ENCODE assay signal across 17 mouse cellular contexts in the genomic region with DNA sequence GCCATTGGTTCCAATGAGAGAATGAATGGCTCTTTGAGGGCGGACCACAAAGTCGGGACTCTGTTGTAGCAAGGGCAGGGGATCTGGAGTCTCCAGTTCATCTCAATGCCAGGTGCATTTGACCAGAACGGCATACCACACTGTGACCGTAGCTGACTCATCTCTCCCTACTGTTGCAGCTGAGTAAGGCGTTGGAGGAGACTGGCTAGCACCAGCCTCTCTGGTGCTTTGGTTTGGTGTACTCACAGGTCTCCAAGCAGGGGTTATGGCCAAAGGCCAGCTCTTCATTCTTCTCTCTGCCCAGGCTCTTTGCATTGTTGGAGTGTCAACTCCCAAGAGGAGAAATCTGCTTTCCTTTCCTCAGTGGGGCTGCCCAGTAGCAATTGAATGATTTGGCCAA. TPM values are rescaled to one million over a fixed set of nuclear protein-coding genes. Genes with fewer than 3 reads are reported as not detected.
"Had no signal": no experiment of that assay in that cellular context is flagged by ENCODE, and none has a peak within 500 bp of the region (broad histone marks: within the 10 kb centered on the region; RNA-seq: fewer than 3 reads in every experiment).

No protein-coding gene starts in this region.

- H3K4me3 ChIP-seq: neural tube, embryonic 13.5 days; neural tube, embryonic 15.5 days; stomach, embryonic 15.5 days had no signal

- H3K9me3 ChIP-seq: neural tube, embryonic 13.5 days; neural tube, embryonic 15.5 days; stomach, embryonic 15.5 days had no signal

- DNase-seq: retina, postnatal 1 day; right cerebral cortex, adult 18-20 months; right cerebral cortex, postnatal 14 days; right cerebral cortex, postnatal 25 days; right cerebral cortex, postnatal 4 days; spleen, adult 18-20 months; thymus, adult 18-20 months; thymus, adult 2 months; thymus, postnatal 14 days; thymus, postnatal 25 days; thymus, postnatal 36 days; thymus, postnatal 4 days had no signal

- H3K9ac ChIP-seq: neural tube, embryonic 13.5 days; neural tube, embryonic 15.5 days; stomach, embryonic 15.5 days had no signal

- H3K4me2 ChIP-seq: neural tube, embryonic 13.5 days; neural tube, embryonic 15.5 days; stomach, embryonic 15.5 days had no signal

- H3K27ac ChIP-seq: neural tube, embryonic 13.5 days; neural tube, embryonic 15.5 days; stomach, embryonic 15.5 days; stomach, postnatal 0 days had no signal

- H3K36me3 ChIP-seq: neural tube, embryonic 13.5 days; neural tube, embryonic 15.5 days; stomach, embryonic 15.5 days had no signal

RNA-seq across cellular contexts. Expression of gene Grik3, which starts 52.7 kb away (rescaled TPM):
- total RNA-seq: neutrophil, adult 5-6 weeks had no signal
